Comparison of ENCODE assay signal across 8 mouse cellular contexts in the genomic region with DNA sequence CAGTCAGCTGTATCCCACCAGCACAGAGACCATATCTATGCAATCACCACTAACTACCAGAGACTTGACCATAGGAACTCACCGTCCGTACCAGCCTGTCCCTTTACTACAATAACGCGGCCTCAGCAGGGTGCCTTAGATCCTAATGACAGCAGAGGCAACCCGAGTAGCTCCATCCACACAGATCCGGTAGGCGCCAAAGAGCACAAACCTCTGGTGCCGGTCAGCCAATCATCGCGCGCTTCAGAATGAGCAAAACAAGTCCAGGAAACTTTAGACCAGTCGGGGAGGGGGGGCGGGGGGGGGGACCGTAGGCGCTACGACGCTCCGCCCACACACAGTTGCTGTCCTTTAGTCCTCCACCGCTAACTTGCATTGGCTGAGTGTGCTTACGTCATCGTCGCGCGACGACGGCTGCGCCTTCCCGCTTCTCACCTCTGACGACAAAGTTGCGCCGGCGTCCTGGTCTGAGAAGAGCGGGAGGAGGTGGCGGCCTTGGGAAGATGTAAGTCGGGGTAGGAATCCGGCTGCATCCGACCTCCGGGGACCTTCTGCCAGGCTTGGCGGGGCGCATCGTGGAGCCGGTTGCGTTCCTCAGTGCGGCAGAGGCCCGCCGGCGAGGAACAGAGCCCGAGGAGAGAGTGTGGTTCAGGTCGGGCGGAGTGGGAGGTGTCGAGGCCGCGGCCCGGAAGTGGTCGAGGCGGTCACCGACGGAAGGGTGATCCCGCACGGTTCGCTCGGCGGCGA. TPM values are rescaled to one million over a fixed set of nuclear protein-coding genes. Genes with fewer than 3 reads are reported as not detected.
DNase-seq lines count a peak whose midpoint lies in the region; ATAC-seq and TF ChIP-seq lines count a peak whose summit lies in the region.

TSS of gene Rnps1 (plus strand) at position 336 of the 747 bp plus-strand sequence.

- no peak for TF ChIP-seq EP300 in heart, adult 2 months (IDR thresholded peaks at IDR 0.05; ENCODE audit: insufficient read depth, low read depth, low read length)

- TF ChIP-seq POLR2A in heart, adult 2 months (IDR thresholded peaks at IDR 0.05; ENCODE audit: insufficient read depth, low read depth, low read length) = peak; percentile 82

- DNase-seq in 3T3-L1 (ENCODE audit: low read depth, low spot score) = peak; percentile 100
- peak; percentile 84 to 91 for DNase-seq in adrenal gland, postnatal 4 days (ENCODE audit: low spot score in 2 of 2)
- peak; percentile 99 for DNase-seq in embryonic facial prominence, embryonic 14.5 days (ENCODE audit: low spot score)
- peak; percentile 91 to 93 for DNase-seq in heart, adult 2 months
- DNase-seq in kidney, adult 8-10 months = peak; percentile 90 to 92
- DNase-seq in spleen, postnatal 10 days (ENCODE audit: low spot score in 2 of 2) = peak; percentile 91 to 96

- 1% methylated on average over 43 of the region's 64 CpGs for WGBS in embryonic facial prominence, embryonic 14.5 days
- WGBS in heart, adult 2 months = under 1% methylated on average over 64 of the region's 64 CpGs
- under 1% methylated on average over 64 of the region's 64 CpGs for WGBS in limb, embryonic 13.5 days
- under 1% methylated on average over 61 of the region's 64 CpGs for WGBS in midbrain, embryonic 16.5 days

- no peak for TF ChIP-seq CTCF in heart, adult 2 months (IDR thresholded peaks at IDR 0.05)

- H3K27me3 ChIP-seq in embryonic facial prominence, embryonic 14.5 days (replicated peaks; ENCODE audit: control insufficient read depth, insufficient read depth, low read length) = no peaks in the 10 kb centered on the region
- no peaks in the 10 kb centered on the region for H3K27me3 ChIP-seq in heart, adult 2 months (ENCODE audit: control insufficient read depth, insufficient read depth, low read length)
- no peaks in the 10 kb centered on the region for H3K27me3 ChIP-seq in limb, embryonic 13.5 days
- no peaks in the 10 kb centered on the region for H3K27me3 ChIP-seq in midbrain, embryonic 16.5 days (ENCODE audit: control insufficient read depth, insufficient read depth, low read depth, low read length)

- peak within 1 kb of the TSS; percentile 86 for H3K4me3 ChIP-seq in embryonic facial prominence, embryonic 14.5 days (ENCODE audit: low read depth, low read length)
- H3K4me3 ChIP-seq in heart, adult 2 months = peak within 1 kb of the TSS; percentile 92
- peak within 1 kb of the TSS; percentile 84 for H3K4me3 ChIP-seq in limb, embryonic 13.5 days
- H3K4me3 ChIP-seq in midbrain, embryonic 16.5 days (ENCODE audit: low read depth, low read length) = peak within 1 kb of the TSS; percentile 80

- ATAC-seq in embryonic facial prominence, embryonic 14.5 days (ENCODE audit: low read depth) = peak; percentile 95
- ATAC-seq in limb, embryonic 13.5 days (ENCODE audit: low FRiP score, low read depth) = peak; percentile 94
- peak; percentile 96 for ATAC-seq in midbrain, embryonic 16.5 days

- peaks cover 16% of the 10 kb centered on the region for H3K4me1 ChIP-seq in embryonic facial prominence, embryonic 14.5 days (ENCODE audit: control insufficient read depth, insufficient read depth, low read length)
- H3K4me1 ChIP-seq in heart, adult 2 months (ENCODE audit: control insufficient read depth, insufficient read depth, low read length) = peaks cover 6% of the 10 kb centered on the region
- H3K4me1 ChIP-seq in limb, embryonic 13.5 days = peaks cover 37% of the 10 kb centered on the region
- peaks cover 19% of the 10 kb centered on the region for H3K4me1 ChIP-seq in midbrain, embryonic 16.5 days (ENCODE audit: control insufficient read depth, insufficient read depth, low read length)

- H3K9ac ChIP-seq in embryonic facial prominence, embryonic 14.5 days (ENCODE audit: low read depth, low read length) = peak within 1 kb of the TSS; percentile 97
- H3K9ac ChIP-seq in heart, adult 2 months (ENCODE audit: low read depth, low read length) = peak within 1 kb of the TSS; percentile 89
- H3K9ac ChIP-seq in limb, embryonic 13.5 days = peak within 1 kb of the TSS; percentile 98
- peak within 1 kb of the TSS; percentile 85 for H3K9ac ChIP-seq in midbrain, embryonic 16.5 days (ENCODE audit: low read depth, low read length)

- H3K4me2 ChIP-seq in embryonic facial prominence, embryonic 14.5 days (ENCODE audit: low read depth, low read length) = peak within 1 kb of the TSS; percentile 81
- H3K4me2 ChIP-seq in limb, embryonic 13.5 days (replicated peaks) = peak within 1 kb of the TSS; percentile 99
- H3K4me2 ChIP-seq in midbrain, embryonic 16.5 days (ENCODE audit: low read length) = peak within 1 kb of the TSS; percentile 92

- H3K79me2 ChIP-seq in heart, adult 2 months (replicated peaks; ENCODE audit: control insufficient read depth, insufficient read depth, low read length) = peaks cover 11% of the 10 kb centered on the region

- no peaks in the 10 kb centered on the region for H3K9me3 ChIP-seq in embryonic facial prominence, embryonic 14.5 days (ENCODE audit: control insufficient read depth, low read length)
- H3K9me3 ChIP-seq in limb, embryonic 13.5 days = no peaks in the 10 kb centered on the region
- no peaks in the 10 kb centered on the region for H3K9me3 ChIP-seq in midbrain, embryonic 16.5 days (replicated peaks; ENCODE audit: control insufficient read depth, low read length, poor library complexity, severe bottlenecking)

- intact Hi-C loops in heart, adult 2 months (cut with DNase I) = loop anchor here (2.0 kb wide), 1 partner anchor 62 kb away; no protein-coding TSS in a partner anchor

- peaks cover 54% of the 10 kb centered on the region for H3K36me3 ChIP-seq in embryonic facial prominence, embryonic 14.5 days (ENCODE audit: control insufficient read depth, insufficient read depth, low read length)
- peaks cover 15% of the 10 kb centered on the region for H3K36me3 ChIP-seq in heart, adult 2 months (ENCODE audit: control insufficient read depth, insufficient read depth, low read length)
- peaks cover 60% of the 10 kb centered on the region for H3K36me3 ChIP-seq in limb, embryonic 13.5 days
- H3K36me3 ChIP-seq in midbrain, embryonic 16.5 days (ENCODE audit: control insufficient read depth, insufficient read depth, low read length) = peaks cover 13% of the 10 kb centered on the region

- peak within 1 kb of the TSS; percentile 88 for H3K27ac ChIP-seq in embryonic facial prominence, embryonic 14.5 days (replicated peaks; ENCODE audit: low read depth, low read length)
- peak within 1 kb of the TSS; percentile 93 for H3K27ac ChIP-seq in heart, adult 2 months
- H3K27ac ChIP-seq in limb, embryonic 13.5 days = peak within 1 kb of the TSS; percentile 94
- H3K27ac ChIP-seq in midbrain, embryonic 16.5 days (ENCODE audit: low read length) = peak within 1 kb of the TSS; percentile 87

RNA-seq across cellular contexts. Expression of gene Rnps1, which starts in this region (rescaled TPM):
- 100 to 1,000 TPM; 122 to 133 TPM for total RNA-seq in adrenal gland, postnatal 4 days (2021)
- polyA plus RNA-seq in embryonic facial prominence, embryonic 14.5 days (2014; fragmentation: Nextera tagmentation; extraction: Ambion mirVana) = 202 and 224 TPM in 2 replicates
- total RNA-seq in heart, adult 2 months (2021) = 10 to 100 TPM; 60.0 to 62.7 TPM
- 83.0 and 107 TPM in 2 replicates for polyA plus RNA-seq in heart, adult 2 months (2012; rRNA removed)
- polyA plus RNA-seq in limb, embryonic 13.5 days (2015; fragmentation: Nextera tagmentation; extraction: Ambion mirVana) = 322 TPM in 2 replicates
- polyA plus RNA-seq in midbrain, embryonic 16.5 days (2015; fragmentation: Nextera tagmentation; extraction: Ambion mirVana) = 357 and 365 TPM in 2 replicates

Comparison
In these comparisons a context has a peak if more than half of its experiments do, and no peak if none do; other contexts are left out.
1. Peak in every context shown above with its lines: DNase-seq, ATAC-seq, H3K4me3 ChIP-seq and H3K27ac ChIP-seq.